Mouse (Mus musculus): ENCODE results near the gene Sprn.
A peak's percentile ranks its signal among the peaks of the same experiment; 100 is the strongest.

DNA sequence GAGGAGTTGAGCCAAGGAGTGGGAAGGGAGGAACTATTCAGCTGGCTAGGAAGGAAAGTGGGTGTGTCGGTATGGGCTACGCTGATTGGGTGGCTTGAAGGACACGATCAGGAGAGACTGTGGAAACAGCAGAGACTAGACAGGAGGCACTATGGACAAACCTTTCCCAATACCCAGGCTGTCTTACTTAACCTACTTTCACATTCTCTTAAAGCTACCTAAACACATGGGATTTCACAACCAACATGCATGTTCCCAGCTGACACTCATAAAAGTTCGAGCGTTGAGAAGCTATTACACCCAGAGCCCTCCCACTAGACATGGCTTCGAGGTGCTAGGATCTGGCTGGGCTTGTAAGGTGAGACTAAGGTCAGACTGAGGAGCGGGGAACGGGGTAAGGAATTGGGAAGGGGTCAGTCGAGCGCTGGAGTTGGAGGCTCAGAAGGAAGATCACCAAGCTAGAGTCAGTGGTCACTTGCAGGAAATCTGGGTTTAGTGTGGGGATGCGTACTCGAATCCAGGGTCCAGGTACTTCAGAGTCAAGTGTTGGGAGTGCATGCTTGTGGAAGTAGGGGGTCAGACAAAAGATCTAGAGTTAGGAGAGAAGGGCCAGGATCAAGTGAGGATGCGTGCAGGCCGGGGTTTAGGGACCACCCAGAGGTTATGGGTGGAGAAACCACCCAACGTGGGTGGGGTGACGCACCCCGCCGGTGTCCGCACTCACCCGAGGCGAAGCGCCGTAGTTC is 38.9 kb downstream of the Sprn start, which contains the start of gene Paox:
- 0 out of 2 replicates have a peak, but pooled peaks have one; percentile 6 for TF ChIP-seq CTCF (IDR thresholded peaks at IDR 0.05; ENCODE audit: borderline replicate concordance, control insufficient read depth, extremely low read depth, insufficient read depth, low read length, poor library complexity)
- no peak for TF ChIP-seq POLR2A (IDR thresholded peaks at IDR 0.05; ENCODE audit: control insufficient read depth, extremely low read depth, insufficient read depth, low read length, poor library complexity)

Data from thymus, adult 2 months (tissue).